Mouse (Mus musculus) lung, postnatal 0 days (tissue): ENCODE measurements around the gene Adamts6.

Experiments
- CTCF ChIP-seq: IDR thresholded peaks from 2 replicates; pipeline ENCODE4 v1.5.1; 2016; ENCODE audit warnings: antibody characterized with exemption, mild to moderate bottlenecking
- EP300 ChIP-seq: IDR thresholded peaks from 2 replicates; pipeline ENCODE4 v1.6.1; 2016; ENCODE audit warnings: antibody characterized with exemption, mild to moderate bottlenecking, control low read depth

- TF ChIP-seq CTCF = no peak
- TF ChIP-seq EP300 = no peak
Observed at GRCm38 (mm10) chr13:104446974-104447373, 159.3 kb downstream of the Adamts6 start.
